Mouse (Mus musculus) spleen, adult 2 months (tissue): ENCODE data around the gene Racgap1. TPM values are rescaled to one million over a fixed set of nuclear protein-coding genes. Genes with fewer than 3 reads are reported as not detected.

Source experiments
- DNase-seq, 2 experiments: peaks; one replicate each; pipeline versions ENCODE4 v3.0.0 to v3.0.0-alpha.2; 2012 to 2021; ENCODE audit warnings: low spot score in 2 of 2, low read depth in 1 of 2
- H3K27ac ChIP-seq: fragments of 200-500 bp; 2 replicates; pipeline ENCODE4 v1.5.1; 2012; ENCODE audit warnings: low read length, inconsistent platforms; ENCODE audit not compliant: insufficient read depth
- H3K27me3 ChIP-seq: fragments of 200-500 bp; 2 replicates; pipeline ENCODE4 v1.6.1; 2012; ENCODE audit warnings: mild to moderate bottlenecking, moderate library complexity, low read length, inconsistent platforms; ENCODE audit not compliant: control insufficient read depth, insufficient read depth
- H3K36me3 ChIP-seq: fragments of 200-500 bp; 2 replicates; pipeline ENCODE4 v1.6.1; 2012; ENCODE audit warnings: mild to moderate bottlenecking, low read length, inconsistent platforms; ENCODE audit not compliant: control insufficient read depth, insufficient read depth
- H3K4me1 ChIP-seq: fragments of 200-500 bp; 2 replicates; pipeline ENCODE4 v1.6.1; 2011; ENCODE audit warnings: inconsistent platforms; ENCODE audit not compliant: control insufficient read depth, insufficient read depth, insufficient read length
- H3K4me3 ChIP-seq: fragments of 200-500 bp; 2 replicates; pipeline ENCODE4 v1.5.1; 2011; ENCODE audit warnings: mild to moderate bottlenecking, inconsistent platforms; ENCODE audit not compliant: insufficient read depth, insufficient read length; ENCODE audit errors: extremely low read depth
- CTCF ChIP-seq: fragments of 200-500 bp; IDR thresholded peaks from 2 replicates; pipeline ENCODE4 v1.5.1; 2011; ENCODE audit warnings: mild to moderate bottlenecking, inconsistent platforms; ENCODE audit not compliant: insufficient read depth, insufficient read length, insufficient replicate concordance; ENCODE audit errors: extremely low read depth
- POLR2A ChIP-seq: fragments of 200-500 bp; IDR thresholded peaks from 2 replicates; pipeline ENCODE4 v1.6.1; 2011; ENCODE audit warnings: low read depth, low read length, inconsistent platforms
- WGBS: fragments of 180-500 bp; shearing (Covaris S2); methylation state at CpG from one replicate; pipeline ENCODE4 v1.1.7; 2018; 5-methylcytosine and 5-hydroxymethylcytosine counted together
- polyA plus RNA-seq: library from polyadenylated mRNA; depleted of rRNA; stranded (reverse); fragments of >200 nt; gene quantifications from 2 replicates; pipeline ENCODE4 v1.2.3, GENCODE M21; 2012

Racgap1 gene
- polyA plus RNA-seq, 1 experiment = 12.7 TPM

DNA sequence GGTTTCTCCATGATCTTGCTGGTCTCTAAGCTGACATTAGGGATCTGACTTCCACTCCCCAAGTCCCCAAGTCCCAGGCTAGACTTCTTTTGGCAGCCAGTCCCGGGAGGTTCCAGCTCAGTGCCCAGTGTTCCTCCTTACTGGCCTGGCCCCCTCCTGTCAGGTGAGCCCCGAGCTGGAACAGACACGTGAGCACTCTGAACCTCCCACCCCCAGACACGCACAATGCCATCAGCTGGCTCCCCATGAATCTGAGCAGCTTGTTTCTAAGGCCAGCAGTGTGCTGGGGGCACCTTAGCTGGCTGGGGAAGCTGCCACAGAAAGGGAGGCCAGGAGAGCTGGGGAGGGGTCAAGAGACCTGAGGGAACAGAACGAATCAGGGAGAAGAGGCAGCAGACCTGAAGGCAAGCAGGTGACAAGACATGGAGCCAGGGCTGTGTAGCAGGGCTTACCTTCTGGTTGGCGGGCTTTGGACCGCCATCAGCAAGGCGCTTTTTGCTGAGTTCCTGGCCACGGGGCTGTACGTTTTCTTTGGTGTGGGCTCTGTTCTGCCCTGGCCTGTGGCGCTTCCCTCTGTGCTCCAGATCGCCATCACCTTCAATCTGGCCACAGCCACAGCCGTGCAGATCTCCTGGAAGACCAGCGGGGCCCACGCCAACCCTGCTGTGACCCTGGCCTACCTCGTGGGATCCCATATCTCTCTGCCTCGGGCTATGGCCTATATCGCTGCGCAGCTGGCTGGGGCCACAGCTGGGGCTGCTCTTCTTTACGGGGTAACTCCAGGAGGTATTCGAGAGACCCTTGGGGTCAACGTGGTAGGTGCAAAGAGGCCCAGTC lies 50.3 kb downstream of the Racgap1 start, which contains the start of gene Aqp6:
Aqp6 (plus strand) TSS at position 415 of the 837 bp plus-strand sequence.
- H3K27ac ChIP-seq = no peak within 1 kb of the TSS
- TF ChIP-seq CTCF = no peak
- no peak for TF ChIP-seq POLR2A
- WGBS = 78% methylated on average over 22 of the region's 22 CpGs
- H3K4me3 ChIP-seq = no peak within 1 kb of the TSS
- no peaks in the 10 kb centered on the region for H3K4me1 ChIP-seq
- no peaks in the 10 kb centered on the region for H3K36me3 ChIP-seq
- DNase-seq = no peak
- no peaks in the 10 kb centered on the region for H3K27me3 ChIP-seq

DNA sequence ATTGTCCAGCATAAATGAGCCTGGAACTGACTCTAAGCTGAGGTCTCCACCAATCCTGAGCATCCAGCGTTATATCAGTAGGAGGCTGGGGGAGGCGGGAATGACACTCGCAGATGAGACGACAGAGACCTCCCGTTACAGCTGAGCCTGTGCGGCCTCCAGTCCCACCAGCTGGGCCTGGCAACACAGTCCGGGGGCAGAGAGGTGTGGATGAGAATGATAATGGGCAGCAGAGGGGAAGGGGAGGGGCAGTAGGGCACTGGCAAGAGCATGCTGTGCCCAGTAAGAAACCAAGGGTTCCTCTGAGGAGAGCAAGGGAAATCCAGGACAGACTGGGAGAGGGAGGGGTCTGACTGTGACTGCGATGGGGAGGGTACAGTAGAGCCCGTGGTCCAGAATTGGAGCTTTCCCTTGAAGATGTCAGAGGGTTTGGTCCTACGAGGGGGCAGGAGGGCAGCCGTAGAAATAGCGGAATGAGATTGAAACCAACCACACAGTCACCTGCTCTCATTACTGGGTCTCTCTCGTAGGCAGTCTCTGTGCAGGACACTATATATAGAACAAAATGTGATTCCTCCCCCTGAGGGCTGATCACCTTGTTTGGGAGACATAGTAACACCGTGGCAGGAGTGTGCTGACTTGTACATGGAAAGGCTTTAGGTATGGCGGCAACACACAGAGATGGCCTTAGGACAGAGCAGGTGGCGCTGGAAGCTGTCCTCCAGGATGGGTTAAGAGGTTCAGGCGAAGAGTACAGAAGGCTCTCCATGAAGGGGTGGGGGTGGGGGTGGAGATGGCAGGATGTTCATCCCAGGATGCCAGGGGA lies 52.0 kb downstream of the Racgap1 start:
- no peak for DNase-seq
- Histone ChIP-seq H3K4me1 (no peaks in the 10 kb centered on the region), H3K27ac (no peak overlapping the region), H3K4me3 (no peak overlapping the region), H3K27me3 (no peaks in the 10 kb centered on the region), H3K36me3 (no peaks in the 10 kb centered on the region)
- 72% methylated on average over 17 of the region's 17 CpGs for WGBS
- TF ChIP-seq CTCF (no peak), POLR2A (no peak)

DNA sequence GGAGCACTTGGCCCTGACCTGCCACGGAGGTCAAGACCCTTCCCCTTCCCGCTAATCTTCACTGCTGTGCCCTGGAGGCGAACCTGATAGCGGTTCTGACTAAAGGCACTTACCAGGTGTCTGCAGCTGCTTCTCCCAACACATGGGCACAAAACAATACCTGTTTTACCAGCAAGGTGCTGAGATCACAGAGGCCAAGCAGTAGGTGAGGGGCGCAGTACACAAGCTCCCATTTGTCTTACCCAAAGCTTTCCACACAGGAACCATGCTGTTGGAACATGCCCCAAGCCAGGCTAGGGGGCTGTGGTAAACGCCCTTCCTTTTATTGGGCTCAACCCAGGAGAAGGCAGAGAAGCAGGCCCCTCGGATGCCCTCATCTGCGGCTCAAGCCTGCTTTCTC lies 53.9 kb downstream of the Racgap1 start:
- WGBS = 65% methylated on average over 8 of the region's 8 CpGs
- Histone ChIP-seq H3K4me3 (no peak overlapping the region), H3K36me3 (no peaks in the 10 kb centered on the region), H3K27me3 (no peaks in the 10 kb centered on the region), H3K27ac (no peak overlapping the region), H3K4me1 (no peaks in the 10 kb centered on the region)
- DNase-seq = no peak
- TF ChIP-seq CTCF = no peak
- TF ChIP-seq POLR2A = no peak

DNA sequence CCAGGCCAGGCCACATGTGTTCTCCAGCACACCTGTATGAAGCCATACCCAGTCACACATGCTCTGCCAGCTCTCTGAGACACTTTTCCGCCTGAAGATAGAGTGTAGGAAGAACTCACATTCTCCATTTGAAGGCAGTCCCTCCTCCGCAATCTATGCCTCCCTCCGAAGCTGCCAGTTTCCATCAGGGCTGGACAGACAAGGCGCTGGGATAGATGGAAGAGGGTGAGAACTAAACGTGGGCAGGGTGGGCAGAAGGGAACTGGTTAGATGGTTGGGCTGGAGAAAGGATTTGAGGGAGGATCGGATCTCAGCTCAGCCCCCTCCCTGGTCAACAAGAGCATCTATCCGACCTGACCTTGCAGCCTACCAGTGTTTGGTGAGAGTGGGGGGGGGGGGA lies 54.6 kb downstream of the Racgap1 start:
- Histone ChIP-seq H3K36me3 (no peaks in the 10 kb centered on the region), H3K27ac (no peak overlapping the region), H3K4me1 (no peaks in the 10 kb centered on the region), H3K27me3 (no peaks in the 10 kb centered on the region), H3K4me3 (no peak overlapping the region)
- TF ChIP-seq POLR2A (no peak), CTCF (no peak)
- DNase-seq = no peak
- WGBS = 61% methylated on average over 7 of the region's 7 CpGs

DNA sequence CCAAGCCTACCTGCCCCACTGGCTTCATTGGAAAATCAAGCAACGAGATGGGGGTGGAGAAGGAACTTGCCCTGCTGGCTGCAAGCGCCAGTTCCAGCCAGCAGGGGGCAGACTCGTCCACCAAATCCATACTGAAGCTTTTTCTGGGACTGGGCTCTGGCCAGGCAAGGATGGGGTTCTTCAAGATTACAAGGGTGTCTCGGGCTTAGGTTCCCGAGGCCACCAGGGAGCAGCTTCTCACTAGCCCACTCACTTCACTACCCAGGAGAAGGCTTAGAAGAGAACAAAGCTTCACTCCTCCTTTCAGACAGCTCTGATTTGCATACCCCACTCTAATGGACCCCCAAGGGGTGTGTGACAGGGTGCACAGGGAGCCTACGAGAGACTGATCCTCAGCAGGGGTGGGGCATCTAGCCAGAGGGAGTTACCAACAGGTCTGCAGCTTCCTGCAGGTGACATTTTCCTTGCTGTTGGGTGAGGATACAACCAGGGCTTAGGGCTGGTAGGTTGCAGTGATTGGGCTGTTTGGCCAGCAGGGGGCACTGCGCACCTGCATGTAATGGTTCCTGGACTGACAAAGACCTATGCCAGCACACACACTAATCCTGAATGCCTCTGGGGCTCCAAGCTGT lies 55.3 kb downstream of the Racgap1 start:
- Histone ChIP-seq H3K27ac (no peak overlapping the region), H3K36me3 (no peaks in the 10 kb centered on the region), H3K4me3 (no peak overlapping the region), H3K4me1 (no peaks in the 10 kb centered on the region), H3K27me3 (peaks cover 2% of the 10 kb centered on the region; the same call in 1 of the 2 replicates)
- peak; percentile 95 for TF ChIP-seq CTCF
- TF ChIP-seq POLR2A = no peak
- under 1% methylated on average over 7 of the region's 7 CpGs for WGBS
- DNase-seq = peak; percentile 23 to 40

DNA sequence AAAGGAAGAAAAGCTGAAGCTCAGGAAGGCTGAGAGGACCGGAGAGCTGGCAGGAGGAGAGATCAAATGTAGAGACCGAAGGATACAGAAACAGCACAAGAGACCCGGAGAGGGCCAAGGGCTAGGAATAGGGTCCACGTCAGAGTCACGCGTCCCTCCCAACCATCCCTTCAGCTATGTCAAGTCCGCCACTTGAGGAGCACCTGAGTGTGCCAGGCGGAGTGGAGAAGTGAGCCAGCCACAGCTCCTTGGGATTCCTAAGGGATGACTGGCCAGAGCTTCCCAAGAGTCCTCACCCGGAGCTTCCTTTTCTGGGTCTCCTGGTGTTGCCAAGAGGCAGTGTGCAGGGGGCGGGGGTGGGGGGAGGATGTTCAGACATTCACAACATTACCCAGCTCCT lies 56.5 kb downstream of the Racgap1 start:
- Histone ChIP-seq H3K27me3 (peaks cover 12% of the 10 kb centered on the region), H3K27ac (no peak overlapping the region), H3K36me3 (no peaks in the 10 kb centered on the region), H3K4me3 (no peak overlapping the region), H3K4me1 (no peaks in the 10 kb centered on the region; the same call in 1 of the 2 replicates)
- no peak for TF ChIP-seq POLR2A
- TF ChIP-seq CTCF = no peak
- DNase-seq = no peak
- 78% methylated on average over 10 of the region's 10 CpGs for WGBS
